Mouse (Mus musculus) kidney, embryonic 14.5 days (tissue): ENCODE measurements around the gene Taf5l. TPM values are rescaled to one million over a fixed set of nuclear protein-coding genes. Genes with fewer than 3 reads are reported as not detected.

Source experiments
- microRNA counts: library from miRNA; unstranded; fragments of <30 nt; microRNA quantifications from one replicate; lab custom pipeline; 2017
- microRNA-seq: library from miRNA; unstranded; fragments of <30 nt; microRNA quantifications from one replicate; pipeline ENCODE4, GENCODE M21; 2016
- polyA plus RNA-seq: library from polyadenylated mRNA; unstranded; fragments of >200 nt; fragmentation: Nextera tagmentation; extraction: Ambion mirVana; gene quantifications from 2 replicates; pipeline ENCODE4 v1.2.1, GENCODE M21; 2014

Gene Taf5l
- polyA plus RNA-seq, 1 experiment from 2014 or later: 53.3 TPM

MicroRNAs encoded within 50 kb of the gene (microRNA counts, 519-probe panel; counts per million panel counts)
- microRNA mmu-miR-1967 (lab: Ali Mortazavi, UCI): not detected

Small RNA genes within 50 kb of the gene (microRNA-seq; reads per million reads assigned to microRNA genes)
- gene Mir1967: not detected

Other genes starting within 250 kb of the Taf5l start
- 33.3 and 45.3 TPM in 2 replicates for gene Rab4a, start 215.4 kb downstream of the Taf5l start, polyA plus RNA-seq
- gene Ccsap, start 161.2 kb downstream of the Taf5l start, polyA plus RNA-seq: 2.7 and 4.0 TPM in 2 replicates
- 1.3 and 2.9 TPM in 2 replicates for gene Acta1, start 126.6 kb downstream of the Taf5l start, polyA plus RNA-seq
- 31.8 and 55.0 TPM in 2 replicates for gene Nup133, start 72.1 kb downstream of the Taf5l start, polyA plus RNA-seq
- gene Abcb10, start 38.3 kb downstream of the Taf5l start, polyA plus RNA-seq: 9.1 and 17.1 TPM in 2 replicates
- gene Urb2, start 111 bp upstream of the Taf5l start, polyA plus RNA-seq: 4.8 and 10.2 TPM in 2 replicates
- gene Galnt2, start 210.0 kb upstream of the Taf5l start, polyA plus RNA-seq: 41.6 and 57.7 TPM in 2 replicates